Mouse (Mus musculus): ENCODE measurements around the gene Shisa8. TPM values are rescaled to one million over a fixed set of nuclear protein-coding genes. Genes with fewer than 3 reads are reported as not detected.

Gene Shisa8
- total RNA-seq, 4 experiments from 2014 or later, result 0.26 TPM; not detected in 3

Small RNA genes lying within 50 kb of the gene (microRNA-seq; reads per million reads assigned to microRNA genes)
- gene Mir33, result 7.6 reads per million, percentile 21 among the genes with 10 or more reads in this experiment

Other genes with a start within 250 kb of the Shisa8 start
- gene 1700029P11Rik, start 232.3 kb downstream of the Shisa8 start, total RNA-seq (2022), result not detected
- gene Xrcc6, start 225.0 kb downstream of the Shisa8 start, total RNA-seq (2022), result 10 to 100 TPM; 20.9 to 28.1 (median 26.8) TPM
- 10 to 100 TPM; 19.5 to 33.9 (median 28.2) TPM for gene Desi1, start 179.0 kb downstream of the Shisa8 start, total RNA-seq (2022)
- 10 to 100 TPM; 43.0 to 55.5 (median 51.3) TPM for gene Snu13, start 165.2 kb downstream of the Shisa8 start, total RNA-seq (2022)
- gene 4930407I10Rik, start 153.7 kb downstream of the Shisa8 start, total RNA-seq (2022), result not detected
- gene Mei1, start 142.8 kb downstream of the Shisa8 start, total RNA-seq (2022), result not detected
- 1 to 10 TPM; 3.5 to 4.5 (median 4.2) TPM for gene Ccdc134, start 84.9 kb downstream of the Shisa8 start, total RNA-seq (2022)
- gene Srebf2, start 65.6 kb downstream of the Shisa8 start, total RNA-seq (2022), result 10 to 100 TPM; 20.0 to 25.1 (median 21.6) TPM
- under 1 TPM in 1 of 4 experiments, not detected in 3; 0.26 TPM for gene Tnfrsf13c, start 11.6 kb upstream of the Shisa8 start, total RNA-seq (2022)
- 1 to 10 TPM in 1 of 4 experiments, under 1 TPM in 3; 0.29 to 1.5 (median 0.44) TPM for gene Cenpm, start 31.9 kb upstream of the Shisa8 start, total RNA-seq (2022)
- not detected for gene 1500009C09Rik, start 39.6 kb upstream of the Shisa8 start, total RNA-seq (2022)
- gene Sept3, start 62.1 kb upstream of the Shisa8 start, total RNA-seq (2022), result under 1 TPM; 0.16 to 0.90 (median 0.44) TPM
- gene Wbp2nl, start 86.1 kb upstream of the Shisa8 start, total RNA-seq (2022), result not detected
- 10 to 100 TPM; 27.1 to 32.1 (median 29.9) TPM for gene Naga, start 126.1 kb upstream of the Shisa8 start, total RNA-seq (2022)
- under 1 TPM; 0.44 to 0.57 (median 0.48) TPM for gene Pheta2, start 126.1 kb upstream of the Shisa8 start, total RNA-seq (2022)
- gene Smdt1, start 126.1 kb upstream of the Shisa8 start, total RNA-seq (2022), result 100 to 1,000 TPM; 190 to 214 (median 204) TPM
- gene Ndufa6, start 141.5 kb upstream of the Shisa8 start, total RNA-seq (2022), result 100 to 1,000 TPM; 658 to 797 (median 740) TPM
- gene Cyp2d22, start 167.4 kb upstream of the Shisa8 start, total RNA-seq (2022), result 10 to 100 TPM; 19.3 to 30.9 (median 23.3) TPM
- under 1 TPM in 1 of 4 experiments, not detected in 3; 0.19 TPM for gene Cyp2d11, start 181.2 kb upstream of the Shisa8 start, total RNA-seq (2022)
- under 1 TPM in 2 of 4 experiments, not detected in 2; 0.41 to 0.80 TPM for gene Cyp2d10, start 194.4 kb upstream of the Shisa8 start, total RNA-seq (2022)
- gene Cyp2d9, start 220.6 kb upstream of the Shisa8 start, total RNA-seq (2022), result under 1 TPM in 1 of 4 experiments, not detected in 3; 0.22 TPM